Mouse (Mus musculus) intestine, embryonic 14.5 days (tissue): ENCODE measurements around the gene Dnah12. TPM values are rescaled to one million over a fixed set of nuclear protein-coding genes. Genes with fewer than 3 reads are reported as not detected.

Experiments used
- ATAC-seq: fragments of 200-750 bp; cut with Nextera tagmentation; replicated peaks from 2 replicates; pipeline ENCODE4 v1.8.0; 2017; ENCODE audit warnings: low read depth, moderate number of reproducible peaks, moderate TSS enrichment, moderate library complexity; ENCODE audit not compliant: low FRiP score, low TSS enrichment
- DNase-seq: peaks from one replicate; pipeline ENCODE4 v3.0.0-alpha.2; 2018; ENCODE audit warnings: low spot score
- H3K27ac ChIP-seq: fragments of 300-500 bp; sonication (generic); 2 replicates; pipeline ENCODE4 v1.5.1; 2014; ENCODE audit warnings: low read depth, mild to moderate bottlenecking, control low read depth
- H3K27me3 ChIP-seq: fragments of 300-500 bp; sonication (generic); replicated peaks from 2 replicates; pipeline ENCODE4 v1.6.1; 2014; ENCODE audit warnings: low read length, control low read depth; ENCODE audit not compliant: control insufficient read depth, insufficient read depth
- H3K36me3 ChIP-seq: fragments of 300-500 bp; sonication (generic); 2 replicates; pipeline ENCODE4 v1.6.1; 2014; ENCODE audit warnings: low read length, control low read depth; ENCODE audit not compliant: control insufficient read depth, insufficient read depth
- H3K4me1 ChIP-seq: fragments of 300-500 bp; sonication (generic); replicated peaks from 2 replicates; pipeline ENCODE4 v1.6.1; 2014; ENCODE audit warnings: low read length, control low read depth, mixed read lengths; ENCODE audit not compliant: control insufficient read depth, insufficient read depth
- H3K4me2 ChIP-seq: fragments of 300-500 bp; sonication (generic); 2 replicates; pipeline ENCODE4 v1.6.1; 2014; ENCODE audit warnings: low read length
- H3K4me3 ChIP-seq: fragments of 300-500 bp; sonication (generic); 2 replicates; pipeline ENCODE4 v1.5.1; 2014; ENCODE audit warnings: low read depth, low read length, control low read depth, mixed read lengths
- H3K9ac ChIP-seq: fragments of 300-500 bp; sonication (generic); 2 replicates; pipeline ENCODE4 v1.6.1; 2014; ENCODE audit warnings: mild to moderate bottlenecking, low read length
- H3K9me3 ChIP-seq: fragments of 300-500 bp; sonication (generic); 2 replicates; pipeline ENCODE4 v1.6.1; 2016; ENCODE audit warnings: low read length, control low read depth; ENCODE audit not compliant: control insufficient read depth
- WGBS: fragments of 180-500 bp; shearing (Covaris S2); extraction: QIAGEN DNeasy Blood & Tissue Kit; methylation state at CpG from one replicate; pipeline ENCODE4 v1.1.7; 2014; 5-methylcytosine and 5-hydroxymethylcytosine counted together
- polyA plus RNA-seq: library from polyadenylated mRNA; unstranded; fragments of >200 nt; fragmentation: Nextera tagmentation; extraction: Ambion mirVana; gene quantifications from 2 replicates; pipeline ENCODE4 v1.2.1, GENCODE M21; 2014

Dnah12 gene
- polyA plus RNA-seq: 0.12 and 0.31 TPM in 2 replicates

DNA sequence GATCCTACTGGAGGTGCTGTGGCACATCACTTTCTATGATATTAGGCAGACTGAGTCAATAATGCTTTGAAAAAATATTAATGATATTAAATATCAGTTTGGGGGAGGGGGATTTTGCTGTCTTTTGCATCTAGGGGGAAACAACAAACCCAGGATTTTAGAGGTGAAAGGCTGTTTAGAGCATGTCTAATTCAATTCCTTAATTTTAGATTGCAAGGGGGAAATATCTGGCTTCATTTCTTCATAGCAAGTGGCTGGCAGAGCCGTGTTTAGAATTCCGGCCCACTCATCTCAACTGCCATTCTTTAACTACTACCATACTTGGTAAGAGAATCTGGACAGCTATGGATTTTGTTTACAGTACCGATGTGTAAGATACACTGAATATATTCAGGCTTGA, at the start of gene Dnah12:
Gene Dnah12 (plus strand): TSS at position 301 of the 400 bp plus-strand sequence.
- Histone ChIP-seq H3K9me3 (no peaks in the 10 kb centered on the region), H3K9ac (no peak within 1 kb of the TSS), H3K4me1 (no peaks in the 10 kb centered on the region), H3K4me3 (no peak within 1 kb of the TSS), H3K27ac (no peak within 1 kb of the TSS), H3K36me3 (no peaks in the 10 kb centered on the region), H3K27me3 (no peaks in the 10 kb centered on the region), H3K4me2 (no peak within 1 kb of the TSS)
- no peak for DNase-seq
- WGBS: 76% methylated on average over 3 of the region's 3 CpGs
- ATAC-seq: no peak

GRCm38 (mm10) chr14:26645989-26646650, 47.0 kb upstream of the Dnah12 start:
- H3K4me2 ChIP-seq: peak overlapping the region; percentile 4; the same call in 1 of the 2 replicates
- 71% methylated on average over 5 of the region's 5 CpGs for WGBS
- H3K9me3 ChIP-seq: no peaks in the 10 kb centered on the region
- no peak overlapping the region for H3K4me3 ChIP-seq
- no peak overlapping the region for H3K9ac ChIP-seq
- DNase-seq: no peak
- no peak overlapping the region for H3K27ac ChIP-seq
- ATAC-seq: no peak
- peaks cover 38% of the 10 kb centered on the region for H3K36me3 ChIP-seq
- no peaks in the 10 kb centered on the region for H3K27me3 ChIP-seq
- H3K4me1 ChIP-seq: peaks cover 9% of the 10 kb centered on the region

- H3K9me3 ChIP-seq: no peaks in the 10 kb centered on the region
- peaks cover 54% of the 10 kb centered on the region for H3K36me3 ChIP-seq
- no peak overlapping the region for H3K4me2 ChIP-seq
- no peak overlapping the region for H3K27ac ChIP-seq
- no peaks in the 10 kb centered on the region for H3K27me3 ChIP-seq
- H3K4me3 ChIP-seq: no peak overlapping the region
- peaks cover 7% of the 10 kb centered on the region for H3K4me1 ChIP-seq
- ATAC-seq (no peak), DNase-seq (no peak)
- WGBS: 88% methylated on average over 2 of the region's 2 CpGs
- no peak overlapping the region for H3K9ac ChIP-seq
Observed at GRCm38 (mm10) chr14:26647811-26648210, 45.3 kb upstream of the Dnah12 start.

DNA sequence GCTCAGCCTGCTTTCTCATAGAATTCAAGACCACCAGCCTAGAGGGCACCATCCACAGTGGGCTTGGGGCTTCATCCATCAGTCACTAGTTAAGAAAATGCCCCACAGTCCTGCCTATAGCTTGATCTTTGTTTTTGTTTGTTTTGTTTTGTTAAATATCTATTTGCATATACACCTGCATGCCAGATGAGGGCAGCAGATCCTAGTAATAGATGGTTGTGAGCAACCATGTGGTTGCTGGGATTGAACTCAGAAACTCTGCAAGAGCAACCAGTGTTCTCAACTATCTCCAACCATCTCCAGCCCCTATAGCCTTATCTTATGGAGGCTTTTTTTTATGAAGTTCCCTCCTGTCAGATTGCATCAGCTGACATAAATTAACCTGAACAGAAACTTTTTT, 41.2 kb upstream of the Dnah12 start:
- Histone ChIP-seq H3K4me1 (no peaks in the 10 kb centered on the region), H3K9ac (no peak overlapping the region), H3K27ac (no peak overlapping the region), H3K9me3 (no peaks in the 10 kb centered on the region), H3K36me3 (peaks cover 91% of the 10 kb centered on the region), H3K4me3 (no peak overlapping the region), H3K27me3 (no peaks in the 10 kb centered on the region), H3K4me2 (no peak overlapping the region)
- DNase-seq (no peak), ATAC-seq (no peak)

DNA sequence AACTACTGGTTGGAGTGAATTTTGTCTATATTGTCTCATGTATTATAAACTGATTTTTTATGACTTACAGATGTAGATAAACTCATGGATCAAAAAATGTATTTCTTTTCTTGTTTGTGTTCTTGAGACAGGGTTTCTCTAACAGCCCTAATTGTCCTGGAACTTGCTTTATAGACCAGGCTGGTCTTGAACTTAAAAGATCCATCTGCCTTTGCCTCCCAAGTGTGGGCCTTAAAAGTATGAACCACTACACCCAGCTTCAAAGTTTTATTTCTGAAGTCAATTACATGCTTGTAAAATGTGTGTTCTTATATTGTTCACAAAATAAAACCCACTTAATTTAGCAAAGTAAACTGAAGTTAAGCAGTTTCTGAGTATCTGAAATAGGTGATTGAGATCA, 34.9 kb upstream of the Dnah12 start:
- ATAC-seq: no peak
- Histone ChIP-seq H3K9me3 (no peaks in the 10 kb centered on the region), H3K4me3 (no peak overlapping the region), H3K27me3 (no peaks in the 10 kb centered on the region), H3K4me1 (no peaks in the 10 kb centered on the region), H3K27ac (no peak overlapping the region), H3K4me2 (no peak overlapping the region), H3K36me3 (peaks cover 66% of the 10 kb centered on the region), H3K9ac (no peak overlapping the region)
- DNase-seq: no peak

DNA sequence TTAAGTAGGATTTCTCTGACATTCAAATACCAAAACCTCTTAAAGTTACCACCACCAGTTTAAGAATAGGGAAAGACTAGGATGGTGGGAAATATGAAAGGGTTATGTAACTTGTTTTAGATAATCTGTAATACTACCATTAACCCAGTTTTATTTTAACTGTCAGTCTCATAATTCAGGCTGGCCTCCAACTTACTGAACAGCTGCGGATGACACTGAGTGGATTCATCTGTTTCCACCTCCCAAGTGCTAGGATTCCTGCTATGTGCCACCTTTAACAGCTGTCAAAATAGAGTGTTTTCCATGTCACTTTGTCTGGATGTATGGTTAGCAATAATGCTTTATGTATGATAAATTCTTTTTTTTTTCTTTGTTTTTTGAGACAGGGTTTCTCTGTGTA, 32.8 kb upstream of the Dnah12 start:
- H3K9ac ChIP-seq: no peak overlapping the region
- no peak overlapping the region for H3K4me2 ChIP-seq
- 93% methylated on average over 1 of the region's 1 CpGs for WGBS
- no peaks in the 10 kb centered on the region for H3K9me3 ChIP-seq
- H3K27me3 ChIP-seq: no peaks in the 10 kb centered on the region
- no peak overlapping the region for H3K4me3 ChIP-seq
- ATAC-seq: no peak
- peaks cover 61% of the 10 kb centered on the region for H3K36me3 ChIP-seq
- no peaks in the 10 kb centered on the region for H3K4me1 ChIP-seq
- DNase-seq: no peak
- no peak overlapping the region for H3K27ac ChIP-seq

GRCm38 (mm10) chr14:26662016-26662415, 31.1 kb upstream of the Dnah12 start:
- Histone ChIP-seq H3K27ac (no peak overlapping the region), H3K9ac (no peak overlapping the region), H3K4me3 (no peak overlapping the region), H3K9me3 (no peaks in the 10 kb centered on the region), H3K4me1 (peaks cover 4% of the 10 kb centered on the region; the same call in 1 of the 2 replicates), H3K36me3 (peaks cover 58% of the 10 kb centered on the region), H3K27me3 (no peaks in the 10 kb centered on the region), H3K4me2 (no peak overlapping the region)
- no peak for DNase-seq
- WGBS: 64% methylated on average over 3 of the region's 3 CpGs
- no peak for ATAC-seq

GRCm38 (mm10) chr14:26662488-26662887, 30.6 kb upstream of the Dnah12 start:
- Histone ChIP-seq H3K27ac (no peak overlapping the region), H3K4me2 (no peak overlapping the region), H3K4me1 (peaks cover 7% of the 10 kb centered on the region; the same call in 1 of the 2 replicates), H3K27me3 (no peaks in the 10 kb centered on the region), H3K9me3 (no peaks in the 10 kb centered on the region), H3K36me3 (peaks cover 53% of the 10 kb centered on the region), H3K9ac (no peak overlapping the region), H3K4me3 (no peak overlapping the region)
- DNase-seq: no peak
- ATAC-seq: no peak
- WGBS: 85% methylated on average over 2 of the region's 2 CpGs

GRCm38 (mm10) chr14:26663851-26664250, 29.2 kb upstream of the Dnah12 start:
- WGBS: 92% methylated on average over 2 of the region's 2 CpGs
- ATAC-seq (no peak), DNase-seq (no peak)
- Histone ChIP-seq H3K4me3 (no peak overlapping the region), H3K4me1 (peaks cover 12% of the 10 kb centered on the region; the same call in 1 of the 2 replicates), H3K36me3 (peaks cover 44% of the 10 kb centered on the region), H3K9me3 (no peaks in the 10 kb centered on the region), H3K4me2 (no peak overlapping the region), H3K27ac (no peak overlapping the region), H3K9ac (no peak overlapping the region), H3K27me3 (no peaks in the 10 kb centered on the region)
